Mouse (Mus musculus) olfactory bulb, adult 2 months (tissue): Measurements from ENCODE around the gene Ddx28.

ENCODE experiments used
- CTCF ChIP-seq: fragments of 200-500 bp; IDR thresholded peaks from 2 replicates; pipeline ENCODE4 v1.5.1; 2012; ENCODE audit warnings: low read depth, mild to moderate bottlenecking, low read length, moderate library complexity; ENCODE audit not compliant: insufficient read depth
- POLR2A ChIP-seq: fragments of 200-500 bp; IDR thresholded peaks from 2 replicates; pipeline ENCODE4 v1.6.1; 2012; ENCODE audit warnings: mild to moderate bottlenecking, low read depth, low read length, moderate library complexity; ENCODE audit not compliant: insufficient read depth

DNA sequence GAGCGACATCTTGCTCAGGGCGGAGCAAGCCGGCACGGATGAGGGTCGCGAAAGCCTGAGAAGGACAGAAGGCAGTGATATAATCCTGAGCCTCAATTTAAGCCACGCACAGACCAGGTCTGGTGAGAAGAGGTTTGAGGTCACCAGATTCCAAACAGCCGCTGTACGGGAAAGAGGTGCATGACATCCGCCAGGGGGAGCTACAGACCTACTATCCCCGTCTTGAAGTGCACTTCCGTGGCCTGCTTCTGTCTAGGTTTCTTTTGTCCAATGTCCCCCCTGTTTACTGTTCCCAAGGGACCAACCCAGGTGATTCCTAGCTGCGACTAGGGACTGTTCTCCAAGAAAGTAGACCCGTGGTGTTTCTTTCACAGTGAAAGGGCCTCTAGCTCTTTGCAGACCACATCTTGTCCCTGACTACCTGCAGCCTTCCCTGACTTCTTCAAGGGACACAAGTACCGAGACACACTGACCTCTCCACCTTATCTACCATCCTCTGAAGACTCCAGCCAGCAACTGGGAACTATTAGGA lies 20.8 kb downstream of the Ddx28 start, which contains the start of gene Dus2:
- TF ChIP-seq CTCF (peak; percentile 67), POLR2A (no peak)
